Mouse (Mus musculus): ENCODE results near the gene Stoml3. TPM values are rescaled to one million over a fixed set of nuclear protein-coding genes. Genes with fewer than 3 reads are reported as not detected.

The Stoml3 gene
- polyA plus RNA-seq, 1 experiment from 2014 or later = not detected

GRCm38 (mm10) chr3:53483414-53484059, 4.9 kb upstream of the Stoml3 start:
- no peak overlapping the region for H3K4me3 ChIP-seq
- no peaks in the 10 kb centered on the region for H3K27me3 ChIP-seq
- ATAC-seq (ENCODE audit: low FRiP score, low read depth) = no peak
- peaks cover 26% of the 10 kb centered on the region for H3K36me3 ChIP-seq
- H3K9ac ChIP-seq = no peak overlapping the region
- H3K4me2 ChIP-seq = no peak overlapping the region
- no peak overlapping the region for H3K27ac ChIP-seq (replicated peaks)
- H3K4me1 ChIP-seq (replicated peaks) = no peaks in the 10 kb centered on the region; the same call in 1 of the 2 replicates
- no peaks in the 10 kb centered on the region for H3K9me3 ChIP-seq
- WGBS = 88% methylated on average over 8 of the region's 8 CpGs

- Histone ChIP-seq H3K4me1 (replicated peaks) (no peaks in the 10 kb centered on the region; the same call in 1 of the 2 replicates), H3K4me3 (no peak overlapping the region), H3K4me2 (no peak overlapping the region), H3K9ac (no peak overlapping the region), H3K27me3 (no peaks in the 10 kb centered on the region), H3K27ac (replicated peaks) (no peak overlapping the region), H3K9me3 (no peaks in the 10 kb centered on the region), H3K36me3 (peaks cover 8% of the 10 kb centered on the region)
- 86% methylated on average over 10 of the region's 10 CpGs for WGBS
- ATAC-seq (ENCODE audit: low FRiP score, low read depth) = no peak
Measured at GRCm38 (mm10) chr3:53486561-53486960, 1.9 kb upstream of the Stoml3 start.

- Histone ChIP-seq H3K27me3 (no peaks in the 10 kb centered on the region), H3K4me2 (no peak overlapping the region), H3K9me3 (no peaks in the 10 kb centered on the region), H3K9ac (no peak overlapping the region), H3K4me1 (replicated peaks) (no peaks in the 10 kb centered on the region; the same call in 1 of the 2 replicates), H3K36me3 (peaks cover 4% of the 10 kb centered on the region), H3K4me3 (no peak overlapping the region), H3K27ac (replicated peaks) (no peak overlapping the region)
- 83% methylated on average over 9 of the region's 9 CpGs for WGBS
- ATAC-seq (ENCODE audit: low FRiP score, low read depth) = no peak
Measured at GRCm38 (mm10) chr3:53486996-53487576, 1.4 kb upstream of the Stoml3 start.

GRCm38 (mm10) chr3:53498351-53498905, 10.0 kb downstream of the Stoml3 start:
- no peaks in the 10 kb centered on the region for H3K27me3 ChIP-seq
- no peak overlapping the region for H3K27ac ChIP-seq (replicated peaks)
- H3K36me3 ChIP-seq = no peaks in the 10 kb centered on the region
- H3K9ac ChIP-seq = no peak overlapping the region
- no peak overlapping the region for H3K4me3 ChIP-seq
- no peaks in the 10 kb centered on the region for H3K9me3 ChIP-seq
- H3K4me2 ChIP-seq = no peak overlapping the region
- WGBS = 82% methylated on average over 6 of the region's 6 CpGs
- no peaks in the 10 kb centered on the region for H3K4me1 ChIP-seq (replicated peaks)
- no peak for ATAC-seq (ENCODE audit: low FRiP score, low read depth)

GRCm38 (mm10) chr3:53502428-53502827, 14.0 kb downstream of the Stoml3 start:
- no peak overlapping the region for H3K27ac ChIP-seq (replicated peaks)
- no peak overlapping the region for H3K9ac ChIP-seq
- peak; percentile 30; the same call in 1 of the 2 replicates for ATAC-seq (ENCODE audit: low FRiP score, low read depth)
- no peaks in the 10 kb centered on the region for H3K9me3 ChIP-seq
- no peaks in the 10 kb centered on the region for H3K36me3 ChIP-seq
- H3K4me2 ChIP-seq = no peak overlapping the region
- H3K27me3 ChIP-seq = no peaks in the 10 kb centered on the region
- no peak overlapping the region for H3K4me3 ChIP-seq
- 67% methylated on average over 6 of the region's 6 CpGs for WGBS
- no peaks in the 10 kb centered on the region for H3K4me1 ChIP-seq (replicated peaks)

GRCm38 (mm10) chr3:53513096-53513495, 24.6 kb downstream of the Stoml3 start:
- Histone ChIP-seq H3K9ac (no peak overlapping the region), H3K4me3 (no peak overlapping the region), H3K27ac (replicated peaks) (no peak overlapping the region), H3K36me3 (no peaks in the 10 kb centered on the region), H3K4me1 (replicated peaks) (no peaks in the 10 kb centered on the region), H3K4me2 (no peak overlapping the region), H3K27me3 (no peaks in the 10 kb centered on the region), H3K9me3 (no peaks in the 10 kb centered on the region)
- ATAC-seq (ENCODE audit: low FRiP score, low read depth) = no peak
- 73% methylated on average over 5 of the region's 5 CpGs for WGBS

- no peak overlapping the region for H3K9ac ChIP-seq
- H3K4me1 ChIP-seq (replicated peaks) = no peaks in the 10 kb centered on the region
- H3K4me3 ChIP-seq = no peak overlapping the region
- no peak overlapping the region for H3K27ac ChIP-seq (replicated peaks)
- H3K9me3 ChIP-seq = no peaks in the 10 kb centered on the region
- no peaks in the 10 kb centered on the region for H3K27me3 ChIP-seq
- H3K4me2 ChIP-seq = no peak overlapping the region
- no peak for ATAC-seq (ENCODE audit: low FRiP score, low read depth)
- H3K36me3 ChIP-seq = no peaks in the 10 kb centered on the region
- 88% methylated on average over 4 of the region's 4 CpGs for WGBS
Measured at GRCm38 (mm10) chr3:53514221-53515065, 26.0 kb downstream of the Stoml3 start.

GRCm38 (mm10) chr3:53522794-53523193, 34.3 kb downstream of the Stoml3 start:
- Histone ChIP-seq H3K4me3 (no peak overlapping the region), H3K27me3 (no peaks in the 10 kb centered on the region), H3K27ac (replicated peaks) (0 out of 2 replicates have a peak overlapping the region, but pooled peaks have one; percentile 0), H3K36me3 (no peaks in the 10 kb centered on the region), H3K4me2 (no peak overlapping the region), H3K4me1 (replicated peaks) (0 out of 2 replicates have a peak, but pooled peaks cover 4% of the 10 kb centered on the region), H3K9me3 (no peaks in the 10 kb centered on the region), H3K9ac (no peak overlapping the region)
- no peak for ATAC-seq (ENCODE audit: low FRiP score, low read depth)
- WGBS = 86% methylated on average over 10 of the region's 10 CpGs

GRCm38 (mm10) chr3:53525737-53526136, 37.3 kb downstream of the Stoml3 start:
- Histone ChIP-seq H3K27me3 (no peaks in the 10 kb centered on the region), H3K9me3 (no peaks in the 10 kb centered on the region), H3K4me1 (replicated peaks) (0 out of 2 replicates have a peak, but pooled peaks cover 4% of the 10 kb centered on the region), H3K36me3 (no peaks in the 10 kb centered on the region), H3K4me2 (peak overlapping the region; percentile 72), H3K27ac (replicated peaks) (no peak overlapping the region), H3K4me3 (peak overlapping the region; percentile 41), H3K9ac (peak overlapping the region; percentile 31; the same call in 1 of the 2 replicates)
- peak; percentile 72 for ATAC-seq (ENCODE audit: low FRiP score, low read depth)
- WGBS = 13% methylated on average over 21 of the region's 21 CpGs

GRCm38 (mm10) chr3:53530305-53530704, 41.9 kb downstream of the Stoml3 start:
- no peak for ATAC-seq (ENCODE audit: low FRiP score, low read depth)
- Histone ChIP-seq H3K4me2 (no peak overlapping the region), H3K4me3 (no peak overlapping the region), H3K9me3 (no peaks in the 10 kb centered on the region), H3K4me1 (replicated peaks) (0 out of 2 replicates have a peak, but pooled peaks cover 4% of the 10 kb centered on the region), H3K36me3 (no peaks in the 10 kb centered on the region), H3K9ac (no peak overlapping the region), H3K27ac (replicated peaks) (no peak overlapping the region), H3K27me3 (no peaks in the 10 kb centered on the region)
- 86% methylated on average over 6 of the region's 6 CpGs for WGBS

GRCm38 (mm10) chr3:53532091-53532490, 43.6 kb downstream of the Stoml3 start:
- WGBS = 93% methylated on average over 6 of the region's 6 CpGs
- Histone ChIP-seq H3K9ac (no peak overlapping the region), H3K27ac (replicated peaks) (no peak overlapping the region), H3K36me3 (no peaks in the 10 kb centered on the region), H3K9me3 (no peaks in the 10 kb centered on the region), H3K4me2 (no peak overlapping the region), H3K4me1 (replicated peaks) (no peaks in the 10 kb centered on the region), H3K27me3 (no peaks in the 10 kb centered on the region), H3K4me3 (no peak overlapping the region)
- no peak for ATAC-seq (ENCODE audit: low FRiP score, low read depth)

- Histone ChIP-seq H3K36me3 (no peaks in the 10 kb centered on the region), H3K4me2 (no peak overlapping the region), H3K4me1 (replicated peaks) (0 out of 2 replicates have a peak, but pooled peaks cover 5% of the 10 kb centered on the region), H3K9ac (no peak overlapping the region), H3K4me3 (no peak overlapping the region), H3K27me3 (no peaks in the 10 kb centered on the region), H3K9me3 (no peaks in the 10 kb centered on the region), H3K27ac (replicated peaks) (no peak overlapping the region)
- no peak for ATAC-seq (ENCODE audit: low FRiP score, low read depth)
- 80% methylated on average over 7 of the region's 7 CpGs for WGBS
Measured at GRCm38 (mm10) chr3:53552691-53553090, 64.2 kb downstream of the Stoml3 start.
